Mouse (Mus musculus) MEL (cell line): ENCODE results near the gene Hlcs.

Source experiments
- CTCF ChIP-seq, 3 experiments: IDR thresholded peaks in 2 of 3; conservative IDR thresholded peaks in 1 of 3; 2 replicates each; pipeline ENCODE4 v1.5.1; 2011 to 2012; ENCODE audit warnings: low read length in 3 of 3, low read depth in 2 of 3, mild to moderate bottlenecking in 2 of 3, improper control_type of control experiment in 1 of 3, inconsistent platforms in 1 of 3, mixed read lengths in 1 of 3, moderate library complexity in 1 of 3; ENCODE audit not compliant: control insufficient read depth in 1 of 3, insufficient read depth in 1 of 3, poor library complexity in 1 of 3, severe bottlenecking in 1 of 3
- MAFK ChIP-seq: IDR thresholded peaks from 2 replicates; pipeline ENCODE4 v1.6.1; 2011; ENCODE audit warnings: low read depth, mild to moderate bottlenecking, low read length, improper control_type of control experiment, borderline replicate concordance
- POLR2A ChIP-seq, 2 experiments: IDR thresholded peaks; 2 replicates each; pipeline ENCODE4 v1.6.1; 2011 to 2012; ENCODE audit warnings: low read length in 2 of 2, mild to moderate bottlenecking in 2 of 2, control low read depth in 1 of 2, improper control_type of control experiment in 1 of 2, low read depth in 1 of 2, moderate library complexity in 1 of 2; ENCODE audit not compliant: control insufficient read depth in 1 of 2, insufficient read depth in 1 of 2, poor library complexity in 1 of 2
- RAD21 ChIP-seq: IDR thresholded peaks from 2 replicates; pipeline ENCODE4 v1.6.1; 2011; ENCODE audit warnings: mild to moderate bottlenecking, low read depth, low read length, improper control_type of control experiment
- RCOR1 ChIP-seq: IDR thresholded peaks from 2 replicates; pipeline ENCODE4 v1.6.1; 2012; ENCODE audit warnings: low read depth, mild to moderate bottlenecking, inconsistent platforms, low read length, improper control_type of control experiment
- ZKSCAN1 ChIP-seq: IDR thresholded peaks from 2 replicates; pipeline ENCODE4 v1.6.1; 2012; ENCODE audit warnings: low read depth, mild to moderate bottlenecking, inconsistent platforms, low read length, improper control_type of control experiment, moderate library complexity
- ZNF384 ChIP-seq: IDR thresholded peaks from 2 replicates; pipeline ENCODE4 v1.6.1; 2012; ENCODE audit warnings: low read depth, mild to moderate bottlenecking, inconsistent platforms, low read length, improper control_type of control experiment

DNA sequence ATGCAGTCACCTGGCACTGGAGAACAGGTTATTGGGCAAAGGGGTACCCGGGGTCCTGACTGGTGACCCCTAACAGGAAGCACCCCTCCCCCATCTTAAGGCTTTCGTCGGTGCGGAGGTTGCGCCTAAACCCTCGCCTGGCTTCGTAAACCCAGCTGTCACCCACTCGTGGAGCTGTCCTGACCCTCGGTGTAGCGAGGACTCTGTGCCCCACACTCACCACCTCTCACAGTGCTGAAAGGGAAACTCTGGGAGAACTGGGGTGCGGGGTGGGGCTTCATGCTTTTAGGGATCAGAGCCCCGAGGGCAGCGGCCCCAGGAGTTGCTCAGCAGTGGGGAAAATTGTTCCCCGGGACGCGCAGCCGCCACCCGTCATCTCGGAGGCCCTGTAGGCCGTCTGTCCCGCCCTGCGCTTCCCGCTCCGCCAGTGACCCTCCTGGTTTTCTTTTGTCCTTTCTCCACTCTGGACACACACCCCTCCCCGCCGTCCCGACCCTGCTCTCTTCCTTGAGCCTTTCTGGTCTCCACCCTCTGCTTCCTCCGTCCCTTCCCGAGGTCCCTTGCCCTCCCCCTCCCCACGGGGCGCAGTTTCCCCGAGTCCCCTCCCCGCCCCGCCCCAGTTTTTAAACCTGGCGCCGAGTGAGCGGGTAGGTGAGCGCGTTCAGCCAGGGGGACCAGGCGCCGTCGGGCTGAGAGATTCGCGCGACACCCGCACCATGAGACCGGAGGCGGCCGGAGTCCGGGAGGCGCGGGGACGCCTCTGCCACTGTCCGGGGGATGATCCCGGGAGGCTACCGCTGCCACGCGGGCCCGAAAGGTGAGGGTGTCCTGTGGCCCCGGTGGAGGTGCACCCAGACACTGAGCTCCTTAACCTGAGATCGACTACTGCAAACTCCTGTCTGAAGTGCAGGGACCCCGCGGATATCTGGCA is 14.7 kb upstream of the Hlcs start, which contains the start of gene Ripply3:
- no peak for TF ChIP-seq ZKSCAN1
- no peak for TF ChIP-seq POLR2A (IDR thresholded peaks at IDR 0.05; ENCODE audit: control insufficient read depth in 1 of 2, insufficient read depth in 1 of 2, low read depth in 1 of 2, low read length in 2 of 2, poor library complexity in 1 of 2)
- TF ChIP-seq RAD21 = no peak
- TF ChIP-seq RCOR1 = no peak
- no peak for TF ChIP-seq MAFK
- no peak for TF ChIP-seq CTCF (IDR thresholded peaks at IDR 0.05 in 2 of 3, conservative IDR thresholded peaks at IDR 0.05 in 1 of 3; ENCODE audit: control insufficient read depth in 1 of 3, insufficient read depth in 1 of 3, low read depth in 2 of 3, low read length in 3 of 3, poor library complexity in 1 of 3, severe bottlenecking in 1 of 3)
- TF ChIP-seq ZNF384 = no peak
